Mouse (Mus musculus) intestine, postnatal 0 days (tissue): Measurements from ENCODE around the gene Sys1. TPM values are rescaled to one million over a fixed set of nuclear protein-coding genes. Genes with fewer than 3 reads are reported as not detected.

Experiments
- ATAC-seq: fragments of 200-750 bp; cut with Nextera tagmentation; 2 replicates; pipeline ENCODE4 v1.8.0; 2017; ENCODE audit warnings: mild to moderate bottlenecking, moderate TSS enrichment, moderate library complexity
- H3K27ac ChIP-seq: fragments of 300-500 bp; sonication (generic); 2 replicates; pipeline ENCODE4 v1.5.1; 2014; ENCODE audit warnings: mild to moderate bottlenecking, low read depth, low read length, moderate library complexity
- H3K27me3 ChIP-seq: fragments of 300-500 bp; sonication (generic); replicated peaks from 2 replicates; pipeline ENCODE4 v1.6.1; 2014; ENCODE audit warnings: low read length, mixed read lengths; ENCODE audit not compliant: control insufficient read depth, insufficient read depth
- H3K36me3 ChIP-seq: fragments of 300-500 bp; sonication (generic); 2 replicates; pipeline ENCODE4 v1.6.1; 2014; ENCODE audit warnings: mild to moderate bottlenecking, moderate library complexity; ENCODE audit not compliant: control insufficient read depth, insufficient read depth
- H3K4me1 ChIP-seq: fragments of 300-500 bp; sonication (generic); replicated peaks from 2 replicates; pipeline ENCODE4 v1.6.1; 2014; ENCODE audit warnings: antibody characterized with exemption, low read length, mixed read lengths; ENCODE audit not compliant: control insufficient read depth, insufficient read depth
- H3K4me2 ChIP-seq: fragments of 300-500 bp; sonication (generic); replicated peaks from 2 replicates; pipeline ENCODE4 v1.6.1; 2014; ENCODE audit warnings: low read depth, mild to moderate bottlenecking, moderate library complexity
- H3K4me3 ChIP-seq: fragments of 300-500 bp; sonication (generic); 2 replicates; pipeline ENCODE4 v1.5.1; 2014; ENCODE audit warnings: low read depth, low read length
- H3K9ac ChIP-seq: fragments of 300-500 bp; sonication (generic); 2 replicates; pipeline ENCODE4 v1.6.1; 2014; ENCODE audit warnings: mild to moderate bottlenecking, low read depth, low read length
- H3K9me3 ChIP-seq: fragments of 300-500 bp; sonication (generic); 2 replicates; pipeline ENCODE4 v1.6.1; 2016; ENCODE audit warnings: mixed run types; ENCODE audit not compliant: control insufficient read depth
- CTCF ChIP-seq: sonication (generic); IDR thresholded peaks from 2 replicates; pipeline ENCODE4 v1.5.1; 2016; ENCODE audit warnings: low read depth, mild to moderate bottlenecking, control low read depth, antibody characterized with exemption, moderate library complexity
- WGBS: fragments of 180-500 bp; shearing (Covaris S2); extraction: QIAGEN DNeasy Blood & Tissue Kit; methylation state at CpG from one replicate; pipeline ENCODE4 v1.1.7; 2014; 5-methylcytosine and 5-hydroxymethylcytosine counted together
- polyA plus RNA-seq: library from polyadenylated mRNA; unstranded; fragments of >200 nt; fragmentation: Nextera tagmentation; extraction: Ambion mirVana; gene quantifications from 2 replicates; pipeline ENCODE4 v1.2.1, GENCODE M21; 2015

Gene Sys1
- polyA plus RNA-seq, 1 experiment from 2014 or later: 62.3 TPM

DNA sequence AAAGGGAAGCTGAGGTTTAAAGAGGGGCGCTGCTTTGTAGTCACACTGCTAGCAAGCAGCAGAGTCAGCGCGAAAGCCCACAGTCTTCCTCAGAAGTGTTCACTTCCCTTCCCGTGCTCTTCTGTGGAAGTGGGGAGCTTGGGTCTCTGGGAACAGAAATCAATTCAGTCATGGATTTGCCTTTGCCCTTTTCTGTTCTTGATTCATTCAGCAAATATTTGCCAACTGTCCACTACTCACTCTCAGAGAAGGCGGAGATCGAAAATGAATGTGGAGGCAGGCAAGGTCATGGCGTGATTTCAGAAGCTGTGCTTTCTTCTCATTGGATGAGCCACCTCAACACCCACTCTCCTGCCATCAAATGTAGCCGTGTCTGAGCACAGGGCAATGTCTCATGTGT, 1.8 kb downstream of the Sys1 start:
- WGBS: 35% methylated on average over 8 of the region's 8 CpGs
- Histone ChIP-seq H3K9me3 (no peaks in the 10 kb centered on the region), H3K27ac (peak overlapping the region; percentile 57), H3K9ac (no peak overlapping the region), H3K4me3 (no peak overlapping the region), H3K4me2 (peak overlapping the region; percentile 44; the same call in 1 of the 2 replicates), H3K36me3 (0 out of 2 replicates have a peak, but pooled peaks cover 8% of the 10 kb centered on the region), H3K4me1 (peaks cover 16% of the 10 kb centered on the region; the same call in 1 of the 2 replicates), H3K27me3 (no peaks in the 10 kb centered on the region)
- ATAC-seq: peak; percentile 1; the same call in 1 of the 2 replicates
- TF ChIP-seq CTCF: no peak

DNA sequence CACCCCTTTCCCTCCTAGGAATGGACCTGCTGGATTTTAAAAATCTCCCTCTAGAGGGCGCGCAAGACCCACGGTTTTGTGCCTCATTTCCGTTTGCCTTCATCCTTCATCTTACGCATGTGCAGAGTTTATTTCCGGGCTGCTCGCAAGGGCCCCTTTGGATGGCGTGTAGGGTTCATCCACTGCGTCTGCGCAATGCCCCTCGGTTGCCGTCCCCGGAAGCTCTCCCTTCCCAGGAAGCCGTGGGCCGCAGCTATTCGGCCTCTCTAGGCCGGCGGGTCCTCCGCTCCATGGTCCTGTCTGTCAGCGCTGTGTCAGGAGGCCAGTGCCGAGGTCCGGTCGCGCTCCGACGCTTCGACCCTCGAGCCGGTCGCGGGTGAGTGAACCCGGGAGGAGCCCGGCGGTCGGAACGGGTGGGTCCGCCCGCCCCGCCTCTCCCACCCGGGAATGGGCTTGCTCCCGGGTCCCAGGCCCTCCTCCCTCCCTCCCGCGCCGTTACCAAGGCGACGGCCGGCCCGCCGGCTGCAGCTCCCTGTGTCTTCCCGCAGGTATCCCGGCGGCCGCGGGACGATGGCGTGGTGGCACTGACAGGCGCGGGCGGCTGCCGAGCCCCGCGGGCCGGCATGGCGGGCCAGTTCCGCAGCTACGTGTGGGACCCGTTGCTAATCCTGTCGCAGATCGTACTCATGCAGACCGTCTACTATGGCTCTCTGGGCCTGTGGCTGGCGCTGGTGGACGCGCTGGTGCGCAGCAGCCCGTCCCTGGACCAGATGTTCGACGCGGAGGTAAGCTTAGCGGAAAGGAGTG, 4.2 kb downstream of the Sys1 start, which contains the start of gene Gm20458:
Gene Gm20458, plus strand, starts transcription at position 223 of the 807 bp plus-strand sequence.
- peak; percentile 87 for TF ChIP-seq CTCF
- Histone ChIP-seq H3K4me3 (peak within 1 kb of the TSS; percentile 91), H3K4me1 (peaks cover 9% of the 10 kb centered on the region; the same call in 1 of the 2 replicates), H3K9ac (peak within 1 kb of the TSS; percentile 86), H3K27me3 (no peaks in the 10 kb centered on the region), H3K4me2 (peak within 1 kb of the TSS; percentile 72), H3K27ac (peak within 1 kb of the TSS; percentile 82), H3K36me3 (peaks cover 28% of the 10 kb centered on the region), H3K9me3 (no peaks in the 10 kb centered on the region)
- WGBS: under 1% methylated on average over 78 of the region's 79 CpGs
- ATAC-seq: peak; percentile 88

DNA sequence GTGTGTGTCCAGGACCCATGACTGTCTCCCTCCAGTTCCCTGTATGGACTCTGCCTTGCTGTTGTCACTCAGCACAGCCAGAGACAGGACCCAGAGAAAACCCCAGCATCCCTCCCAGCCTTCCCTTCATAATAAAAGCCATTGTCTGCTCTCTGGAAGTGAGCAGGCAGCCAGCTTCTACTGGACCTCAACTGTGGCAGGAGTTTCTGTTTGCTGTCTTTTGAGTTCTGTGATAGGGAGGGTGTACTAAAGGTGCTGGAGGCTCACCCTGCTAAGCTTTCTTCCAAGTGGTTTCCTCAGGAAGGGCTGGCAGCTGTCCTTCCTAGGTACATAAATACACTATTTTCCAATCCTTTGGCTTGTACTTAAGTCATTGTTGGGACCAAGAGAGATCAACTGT, 8.4 kb downstream of the Sys1 start:
- Histone ChIP-seq H3K4me2 (no peak overlapping the region), H3K4me1 (0 out of 2 replicates have a peak, but pooled peaks cover 3% of the 10 kb centered on the region), H3K9me3 (no peaks in the 10 kb centered on the region), H3K4me3 (no peak overlapping the region), H3K27me3 (no peaks in the 10 kb centered on the region), H3K27ac (no peak overlapping the region), H3K9ac (no peak overlapping the region), H3K36me3 (peaks cover 40% of the 10 kb centered on the region)
- no peak for ATAC-seq
- TF ChIP-seq CTCF: no peak

DNA sequence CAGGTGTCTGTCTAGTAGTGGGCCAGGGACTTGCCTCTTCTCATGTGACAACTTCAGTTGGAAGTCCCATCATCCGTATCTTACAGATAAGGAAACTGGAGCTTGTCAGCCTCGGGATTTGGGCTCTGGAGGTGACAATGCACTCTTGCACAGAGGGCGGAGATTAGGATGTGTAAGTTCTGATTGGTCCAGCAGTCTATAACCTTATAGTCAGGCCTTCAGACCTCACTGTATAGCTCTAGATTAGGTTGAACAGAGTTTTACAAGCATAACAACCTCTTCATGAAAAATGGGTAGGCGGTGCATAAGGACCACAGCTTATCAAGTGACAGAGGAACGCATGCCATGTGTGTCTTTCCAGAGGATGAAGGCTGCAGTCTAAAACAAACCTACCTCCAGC, 10.0 kb downstream of the Sys1 start:
- Histone ChIP-seq H3K27ac (no peak overlapping the region), H3K27me3 (no peaks in the 10 kb centered on the region), H3K36me3 (peaks cover 40% of the 10 kb centered on the region), H3K4me3 (no peak overlapping the region), H3K4me2 (no peak overlapping the region), H3K9ac (no peak overlapping the region), H3K9me3 (no peaks in the 10 kb centered on the region), H3K4me1 (0 out of 2 replicates have a peak, but pooled peaks cover 3% of the 10 kb centered on the region)
- ATAC-seq: no peak
- no peak for TF ChIP-seq CTCF
- 71% methylated on average over 5 of the region's 5 CpGs for WGBS

DNA sequence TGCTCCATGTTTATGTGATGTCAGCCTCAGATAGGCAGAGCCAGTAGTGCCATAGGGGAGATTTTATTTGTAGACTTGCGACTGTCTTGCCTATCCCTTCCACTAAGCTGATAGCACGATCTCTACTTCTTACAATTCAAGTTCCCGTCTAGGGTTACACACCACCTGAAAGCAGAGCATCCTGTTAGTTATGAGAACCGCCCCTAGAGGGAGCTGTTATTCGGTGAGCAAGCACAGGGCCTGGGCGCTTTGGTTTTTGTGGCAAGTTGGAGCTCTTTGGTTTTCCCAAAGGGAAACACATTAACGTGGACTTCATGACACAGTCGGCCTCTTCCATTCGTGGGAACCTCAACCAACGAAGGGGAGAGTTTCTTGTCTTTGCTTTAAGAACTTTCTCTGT, 13.5 kb downstream of the Sys1 start:
- peak; percentile 83 for TF ChIP-seq CTCF
- Histone ChIP-seq H3K27ac (no peak overlapping the region), H3K9ac (no peak overlapping the region), H3K9me3 (no peaks in the 10 kb centered on the region), H3K27me3 (no peaks in the 10 kb centered on the region), H3K36me3 (peaks cover 24% of the 10 kb centered on the region), H3K4me2 (no peak overlapping the region), H3K4me1 (no peaks in the 10 kb centered on the region), H3K4me3 (no peak overlapping the region)
- 28% methylated on average over 10 of the region's 10 CpGs for WGBS
- ATAC-seq: 0 out of 2 replicates have a peak, but pooled peaks have one; percentile 28

DNA sequence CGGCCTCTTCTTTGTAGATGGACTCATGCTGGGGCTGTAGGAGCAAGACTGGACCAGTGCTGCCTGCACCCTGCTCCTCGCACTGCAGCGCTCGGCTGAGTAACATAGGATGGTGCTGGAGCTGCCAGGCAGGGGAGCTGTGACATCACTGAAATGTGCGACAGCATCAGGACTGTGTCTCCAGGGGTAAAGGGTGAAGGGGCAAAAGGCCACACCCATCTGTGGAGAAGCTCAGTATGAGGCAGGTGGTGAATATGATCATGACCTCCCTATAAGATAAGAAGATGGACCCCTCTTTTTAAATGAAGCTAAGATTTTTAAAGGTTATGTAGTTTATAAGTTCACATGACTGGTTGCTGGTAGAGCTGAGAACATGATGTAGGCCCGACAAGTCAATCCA, 16.9 kb downstream of the Sys1 start, which contains the start of gene Trp53tg5:
Gene Trp53tg5, minus strand, starts transcription at position 101 of the 400 bp plus-strand sequence.
- WGBS: 82% methylated on average over 6 of the region's 6 CpGs
- Histone ChIP-seq H3K9me3 (no peaks in the 10 kb centered on the region), H3K4me3 (no peak within 1 kb of the TSS), H3K27me3 (no peaks in the 10 kb centered on the region), H3K27ac (no peak within 1 kb of the TSS), H3K4me2 (no peak within 1 kb of the TSS), H3K36me3 (peaks cover 24% of the 10 kb centered on the region), H3K4me1 (no peaks in the 10 kb centered on the region), H3K9ac (no peak within 1 kb of the TSS)
- TF ChIP-seq CTCF: no peak
- no peak for ATAC-seq
